Mouse (Mus musculus): Measurements from ENCODE around the gene Ppcdc. TPM values are rescaled to one million over a fixed set of nuclear protein-coding genes. Genes with fewer than 3 reads are reported as not detected.

Ppcdc gene
- total and polyA plus RNA-seq, 3 experiments = 8.5 to 58.6 (median 26.0) TPM

DNA sequence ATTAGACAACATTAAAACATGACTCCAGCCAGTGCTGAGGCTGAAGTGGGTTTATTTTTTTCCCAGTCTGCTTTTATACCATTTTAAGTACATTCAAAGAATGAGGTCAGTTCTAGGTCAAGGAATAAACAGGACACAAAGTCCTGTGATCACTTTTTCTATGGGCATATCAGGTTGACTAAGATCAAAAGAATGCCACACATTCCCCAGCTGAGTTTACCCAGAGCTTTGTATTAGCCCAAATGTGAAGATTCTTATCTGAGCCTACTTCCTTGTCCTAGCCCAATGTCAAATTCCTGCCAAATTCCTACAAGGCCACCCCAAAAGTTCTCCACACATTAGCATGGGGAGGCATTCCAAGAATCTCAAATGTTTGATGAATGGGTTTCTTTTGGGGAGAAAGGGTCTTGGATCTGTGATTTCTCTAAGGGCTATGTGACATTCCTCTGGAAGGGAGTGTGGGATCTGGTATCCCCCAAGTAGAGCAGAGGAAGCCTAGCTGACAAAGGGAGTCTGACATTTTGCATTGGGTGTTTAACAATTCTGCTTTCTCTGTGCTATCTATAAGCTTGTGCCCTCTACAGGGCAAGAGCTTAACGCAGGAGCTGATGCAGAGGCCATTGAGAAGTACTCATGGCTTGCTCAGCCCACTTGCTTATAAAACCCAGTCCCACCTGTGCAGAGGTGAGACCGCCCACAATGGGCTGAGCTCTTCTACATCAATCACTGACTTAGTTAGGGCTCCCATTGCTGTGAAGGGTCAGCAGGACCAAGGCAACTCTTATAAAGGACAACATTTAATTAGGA, 85.3 kb downstream of the Ppcdc start:
- H3K4me3 ChIP-seq (ENCODE audit: low read depth, low read length) = no peak overlapping the region
- H3K36me3 ChIP-seq (replicated peaks) = no peaks in the 10 kb centered on the region
- ATAC-seq (ENCODE audit: extremely low read depth, insufficient number of reproducible peaks, low FRiP score, poor library complexity, severe bottlenecking) (no peak), DNase-seq (ENCODE audit: low spot score) (no peak)
- H3K9me3 ChIP-seq (replicated peaks) = no peaks in the 10 kb centered on the region
- peaks cover 6% of the 10 kb centered on the region; the same call in 1 of the 2 replicates for H3K27me3 ChIP-seq (ENCODE audit: insufficient read depth, low read length)
- no peak for TF ChIP-seq POLR2AphosphoS5 (IDR thresholded peaks at IDR 0.05; ENCODE audit: insufficient replicate concordance, low read depth, low read length)
- no peak for TF ChIP-seq CTCF (IDR thresholded peaks at IDR 0.05; ENCODE audit: low read depth, low read length)
- no peak for TF ChIP-seq GATA2 (IDR thresholded peaks at IDR 0.05; ENCODE audit: borderline replicate concordance, low read depth, low read length)
- no peak for TF ChIP-seq TAL1 (conservative IDR thresholded peaks at IDR 0.05; ENCODE audit: low read depth, low read length)
- no peak for TF ChIP-seq GATA1 (IDR thresholded peaks at IDR 0.05; ENCODE audit: borderline replicate concordance, low read length)
- peaks cover 2% of the 10 kb centered on the region for H3K4me1 ChIP-seq (ENCODE audit: insufficient read depth, low read depth, low read length)

DNA sequence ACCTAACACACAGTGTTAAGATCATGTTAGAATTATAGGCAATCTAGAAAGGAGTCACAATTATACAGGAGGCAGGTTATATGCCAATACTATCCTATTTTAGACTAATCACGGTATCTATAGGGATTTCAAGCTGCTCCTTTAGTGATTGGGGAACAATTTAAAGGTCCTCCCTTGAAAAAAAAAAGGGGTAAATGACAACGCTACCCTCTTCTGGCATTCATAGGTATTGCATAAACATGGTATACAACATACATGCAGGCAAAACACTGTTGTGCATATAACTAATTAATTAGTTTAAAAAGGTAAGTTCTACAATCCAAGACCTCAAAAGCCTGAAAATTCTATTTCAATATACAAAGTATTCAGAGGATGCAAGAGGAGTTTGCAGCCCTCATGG, 88.6 kb downstream of the Ppcdc start:
- H3K9me3 ChIP-seq (replicated peaks) = no peaks in the 10 kb centered on the region
- H3K36me3 ChIP-seq (replicated peaks) = no peaks in the 10 kb centered on the region
- TF ChIP-seq GATA1 (IDR thresholded peaks at IDR 0.05; ENCODE audit: borderline replicate concordance, low read length) = no peak
- TF ChIP-seq TAL1 (conservative IDR thresholded peaks at IDR 0.05; ENCODE audit: low read depth, low read length) = no peak
- no peak for TF ChIP-seq CTCF (IDR thresholded peaks at IDR 0.05; ENCODE audit: low read depth, low read length)
- TF ChIP-seq GATA2 (IDR thresholded peaks at IDR 0.05; ENCODE audit: borderline replicate concordance, low read depth, low read length) = no peak
- no peak for TF ChIP-seq POLR2AphosphoS5 (IDR thresholded peaks at IDR 0.05; ENCODE audit: insufficient replicate concordance, low read depth, low read length)
- no peak for ATAC-seq (ENCODE audit: extremely low read depth, insufficient number of reproducible peaks, low FRiP score, poor library complexity, severe bottlenecking)
- peaks cover 3% of the 10 kb centered on the region; the same call in 1 of the 2 replicates for H3K27me3 ChIP-seq (ENCODE audit: insufficient read depth, low read length)
- H3K4me1 ChIP-seq (ENCODE audit: insufficient read depth, low read depth, low read length) = no peaks in the 10 kb centered on the region
- no peak for DNase-seq (ENCODE audit: low spot score)
- no peak overlapping the region for H3K4me3 ChIP-seq (ENCODE audit: low read depth, low read length)

DNA sequence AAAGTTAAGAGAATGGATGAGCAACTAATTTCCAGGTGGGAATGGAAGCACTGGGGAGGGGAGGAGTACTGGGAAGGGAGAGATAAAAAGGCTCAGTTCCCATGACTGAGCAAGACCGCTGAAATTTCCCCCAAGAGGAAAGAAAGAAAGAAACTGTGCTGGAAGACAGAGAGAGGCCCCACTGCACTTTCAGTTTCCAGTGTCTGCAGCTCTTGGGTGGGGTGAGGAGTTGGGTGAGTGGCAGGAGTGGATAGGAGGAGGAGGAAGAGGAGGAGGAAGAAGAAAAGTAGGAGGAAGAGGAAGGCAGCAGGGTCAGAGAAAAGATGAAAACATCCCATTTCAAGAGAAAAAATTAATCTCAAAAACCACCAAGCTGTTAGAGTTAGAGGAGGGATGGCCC, 94.0 kb downstream of the Ppcdc start:
- ATAC-seq (ENCODE audit: extremely low read depth, insufficient number of reproducible peaks, low FRiP score, poor library complexity, severe bottlenecking) = no peak
- H3K4me1 ChIP-seq (ENCODE audit: insufficient read depth, low read depth, low read length) = no peaks in the 10 kb centered on the region
- H3K27me3 ChIP-seq (ENCODE audit: insufficient read depth, low read length) = peaks cover 3% of the 10 kb centered on the region; the same call in 1 of the 2 replicates
- TF ChIP-seq POLR2AphosphoS5 (IDR thresholded peaks at IDR 0.05; ENCODE audit: insufficient replicate concordance, low read depth, low read length) (no peak), CTCF (IDR thresholded peaks at IDR 0.05; ENCODE audit: low read depth, low read length) (no peak), GATA2 (IDR thresholded peaks at IDR 0.05; ENCODE audit: borderline replicate concordance, low read depth, low read length) (no peak), GATA1 (IDR thresholded peaks at IDR 0.05; ENCODE audit: borderline replicate concordance, low read length) (no peak), TAL1 (conservative IDR thresholded peaks at IDR 0.05; ENCODE audit: low read depth, low read length) (no peak)
- H3K4me3 ChIP-seq (ENCODE audit: low read depth, low read length) = no peak overlapping the region
- H3K36me3 ChIP-seq (replicated peaks) = no peaks in the 10 kb centered on the region
- no peaks in the 10 kb centered on the region for H3K9me3 ChIP-seq (replicated peaks)
- no peak for DNase-seq (ENCODE audit: low spot score)

DNA sequence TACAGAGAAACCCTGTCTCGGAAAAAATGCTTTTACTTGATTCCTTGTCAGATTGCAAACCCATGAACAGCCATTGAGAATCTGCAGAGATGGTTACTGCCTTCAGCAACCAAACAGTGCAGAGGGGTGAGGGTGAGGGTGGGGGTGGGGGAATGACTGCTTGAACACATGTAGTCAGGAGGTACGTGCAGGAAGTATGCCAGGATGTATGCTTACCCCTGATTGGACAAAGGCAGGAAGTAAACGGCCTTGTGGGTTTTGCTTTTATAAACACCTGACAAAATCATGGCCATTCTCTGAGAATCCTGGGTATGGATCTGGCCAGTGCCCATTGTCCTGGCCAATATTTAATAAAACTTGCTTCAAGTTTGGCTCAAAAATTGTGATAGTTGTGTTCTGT, 96.2 kb downstream of the Ppcdc start:
- ATAC-seq (ENCODE audit: extremely low read depth, insufficient number of reproducible peaks, low FRiP score, poor library complexity, severe bottlenecking) (no peak), DNase-seq (ENCODE audit: low spot score) (no peak)
- Histone ChIP-seq H3K27me3 (ENCODE audit: insufficient read depth, low read length) (peaks cover 3% of the 10 kb centered on the region; the same call in 1 of the 2 replicates), H3K9me3 (replicated peaks) (no peaks in the 10 kb centered on the region), H3K4me1 (ENCODE audit: insufficient read depth, low read depth, low read length) (no peaks in the 10 kb centered on the region), H3K36me3 (replicated peaks) (no peaks in the 10 kb centered on the region), H3K4me3 (ENCODE audit: low read depth, low read length) (no peak overlapping the region)
- TF ChIP-seq GATA1 (IDR thresholded peaks at IDR 0.05; ENCODE audit: borderline replicate concordance, low read length) (no peak), CTCF (IDR thresholded peaks at IDR 0.05; ENCODE audit: low read depth, low read length) (no peak), GATA2 (IDR thresholded peaks at IDR 0.05; ENCODE audit: borderline replicate concordance, low read depth, low read length) (no peak), POLR2AphosphoS5 (IDR thresholded peaks at IDR 0.05; ENCODE audit: insufficient replicate concordance, low read depth, low read length) (no peak), TAL1 (conservative IDR thresholded peaks at IDR 0.05; ENCODE audit: low read depth, low read length) (no peak)

DNA sequence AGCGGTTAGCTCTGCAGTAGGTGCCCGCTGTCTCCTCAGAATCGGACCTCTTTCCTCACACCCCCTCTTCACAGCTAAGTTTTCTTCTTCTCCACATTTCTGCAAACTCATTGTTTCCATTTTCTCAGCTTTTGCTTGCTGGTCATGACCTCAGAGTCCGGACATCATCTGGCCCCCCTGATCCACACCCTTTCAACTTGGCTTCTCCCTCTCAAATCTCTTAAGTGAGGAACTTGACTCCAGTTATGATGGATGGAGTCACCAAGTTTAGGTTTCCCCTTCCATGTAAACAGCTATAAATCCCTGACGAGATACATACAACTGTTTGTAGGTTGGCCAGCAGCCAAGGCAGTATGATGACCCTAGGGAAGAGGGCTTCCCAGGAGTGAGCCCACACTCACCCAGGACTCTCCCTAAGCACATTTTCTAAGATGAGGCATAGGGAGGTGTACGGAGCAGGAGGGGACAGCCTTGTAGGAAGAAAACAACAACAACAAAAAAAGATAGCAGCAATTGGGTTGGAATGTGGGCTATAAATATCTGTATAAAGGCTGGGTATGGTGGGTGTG, 96.9 kb downstream of the Ppcdc start:
- no peak for ATAC-seq (ENCODE audit: extremely low read depth, insufficient number of reproducible peaks, low FRiP score, poor library complexity, severe bottlenecking)
- Histone ChIP-seq H3K36me3 (replicated peaks) (no peaks in the 10 kb centered on the region), H3K4me3 (ENCODE audit: low read depth, low read length) (no peak overlapping the region)

DNA sequence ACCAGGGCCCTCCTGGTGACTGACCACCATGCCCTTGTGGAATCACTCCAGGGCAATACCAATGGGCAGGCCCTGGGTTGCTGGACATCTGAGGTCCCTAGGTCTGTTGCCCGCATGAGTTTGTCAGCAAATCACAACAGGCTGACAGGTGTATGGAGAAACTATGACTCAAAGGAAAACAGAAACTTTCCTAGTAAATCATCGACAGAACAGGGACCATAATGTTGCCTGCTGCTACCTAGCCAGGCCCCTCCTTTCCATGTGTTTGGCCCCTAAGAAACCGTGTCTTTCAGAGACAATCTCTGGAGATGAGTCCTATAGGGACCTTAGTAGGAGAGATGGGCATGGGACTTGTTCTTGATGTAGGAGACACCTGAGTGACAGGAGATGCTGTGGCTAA, 97.7 kb downstream of the Ppcdc start:
- ATAC-seq (ENCODE audit: extremely low read depth, insufficient number of reproducible peaks, low FRiP score, poor library complexity, severe bottlenecking) = no peak

More for the DNA sequence above, 96.9 kb downstream of the Ppcdc start:
- no peak for DNase-seq (ENCODE audit: low spot score)
- Histone ChIP-seq H3K27me3 (ENCODE audit: insufficient read depth, low read length) (peaks cover 3% of the 10 kb centered on the region; the same call in 1 of the 2 replicates), H3K9me3 (replicated peaks) (no peaks in the 10 kb centered on the region), H3K4me1 (ENCODE audit: insufficient read depth, low read depth, low read length) (no peaks in the 10 kb centered on the region)
- TF ChIP-seq GATA1 (IDR thresholded peaks at IDR 0.05; ENCODE audit: borderline replicate concordance, low read length) (no peak), GATA2 (IDR thresholded peaks at IDR 0.05; ENCODE audit: borderline replicate concordance, low read depth, low read length) (no peak)

More for the DNA sequence above, 97.7 kb downstream of the Ppcdc start:
- H3K4me3 ChIP-seq (ENCODE audit: low read depth, low read length) = no peak overlapping the region
- H3K9me3 ChIP-seq (replicated peaks) = 0 out of 2 replicates have a peak, but pooled peaks cover 5% of the 10 kb centered on the region
- no peak for DNase-seq (ENCODE audit: low spot score)
- no peak for TF ChIP-seq CTCF (IDR thresholded peaks at IDR 0.05; ENCODE audit: low read depth, low read length)
- no peak for TF ChIP-seq GATA1 (IDR thresholded peaks at IDR 0.05; ENCODE audit: borderline replicate concordance, low read length)
- TF ChIP-seq GATA2 (IDR thresholded peaks at IDR 0.05; ENCODE audit: borderline replicate concordance, low read depth, low read length) = no peak
- TF ChIP-seq POLR2AphosphoS5 (IDR thresholded peaks at IDR 0.05; ENCODE audit: insufficient replicate concordance, low read depth, low read length) = no peak
- no peak for TF ChIP-seq TAL1 (conservative IDR thresholded peaks at IDR 0.05; ENCODE audit: low read depth, low read length)
- H3K4me1 ChIP-seq (ENCODE audit: insufficient read depth, low read depth, low read length) = no peaks in the 10 kb centered on the region
- peaks cover 8% of the 10 kb centered on the region for H3K27me3 ChIP-seq (ENCODE audit: insufficient read depth, low read length)
- H3K36me3 ChIP-seq (replicated peaks) = no peaks in the 10 kb centered on the region

Data from G1E (cell line).